Mouse (Mus musculus) left cerebral cortex, adult 2 months (tissue): Measurements from ENCODE around the gene Olfr56. TPM values are rescaled to one million over a fixed set of nuclear protein-coding genes. Genes with fewer than 3 reads are reported as not detected.
A peak's percentile ranks its signal among the peaks of the same experiment; 100 is the strongest.

ENCODE experiments used
- DNase-seq, 2 experiments: peaks; one replicate each; pipeline ENCODE4 v3.0.0; 2021 to 2022; ENCODE audit warnings: low spot score in 2 of 2, mixed read lengths in 1 of 2; ENCODE audit errors: extremely low spot score in 1 of 2
- H3K27ac ChIP-seq: fragments of 200-600 bp; 2 replicates; pipeline ENCODE4 v1.8.1; 2022
- H3K4me3 ChIP-seq: fragments of 200-600 bp; 2 replicates; pipeline ENCODE4 v1.8.1; 2022
- CTCF ChIP-seq: fragments of 200-600 bp; IDR thresholded peaks from 2 replicates; pipeline ENCODE4 v1.8.1; 2022; ENCODE audit warnings: antibody characterized with exemption, mild to moderate bottlenecking, moderate library complexity
- intact Hi-C: fragments of 180-260 bp; cut with DNase I; formaldehyde crosslinking; loops from one replicate; pipeline ENCODE4 v1.15.1; 2025
- total RNA-seq, 2 experiments: library from RNA; stranded (reverse); gene quantifications; 2 replicates each; pipeline ENCODE4 v1.2.3; 2021

The Olfr56 gene
- total RNA-seq, 2 experiments from 2014 or later = not detected

GRCm38 (mm10) chr11:49108833-49109232 lies 130.1 kb downstream of the Olfr56 start:
- intact Hi-C loops = loop anchor here (10.0 kb wide), 1 partner anchor 446 kb away; the partner anchor contains the start of gene Olfr1380
- peak; percentile 70 for TF ChIP-seq CTCF
- Histone ChIP-seq H3K27ac (no peak overlapping the region), H3K4me3 (no peak overlapping the region)
- no peak for DNase-seq

- intact Hi-C loops = no loop called here
- no peak for TF ChIP-seq CTCF
- no peak for DNase-seq
- H3K27ac ChIP-seq = no peak overlapping the region
- no peak overlapping the region for H3K4me3 ChIP-seq
Measured at GRCm38 (mm10) chr11:49111000-49111399, 132.3 kb downstream of the Olfr56 start.

DNA sequence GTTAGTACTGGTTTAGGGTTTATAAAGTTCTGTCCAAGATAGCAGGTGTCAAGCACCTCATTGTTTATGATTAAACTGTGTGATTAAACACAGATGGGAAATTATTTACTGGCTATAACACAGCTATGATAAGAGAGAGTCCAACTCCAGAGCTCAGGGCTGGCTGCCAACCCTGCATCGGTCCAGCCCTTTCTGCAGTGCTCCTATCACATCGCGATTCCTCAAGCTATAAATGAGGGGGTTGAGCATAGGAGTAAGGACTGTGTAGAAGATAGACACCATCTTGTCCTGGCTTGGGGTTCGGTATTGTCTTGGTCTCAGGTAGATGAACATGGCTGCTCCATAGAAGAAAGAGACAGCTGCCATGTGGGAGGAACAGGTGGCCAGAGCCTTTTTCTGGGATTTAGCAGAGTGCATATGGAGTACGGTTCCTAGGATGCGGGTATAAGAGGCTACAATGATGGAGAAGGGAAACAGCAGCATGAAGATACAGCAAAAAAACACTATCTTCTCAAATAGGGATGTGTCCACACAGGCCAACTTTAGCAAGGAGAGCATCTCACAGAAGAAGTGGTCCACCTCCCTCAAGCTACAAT lies 134.0 kb downstream of the Olfr56 start:
- H3K4me3 ChIP-seq = no peak overlapping the region
- no peak for TF ChIP-seq CTCF
- peak in 1 of 2 experiments; percentile 34 for DNase-seq
- intact Hi-C loops = no loop called here
- H3K27ac ChIP-seq = no peak overlapping the region

DNA sequence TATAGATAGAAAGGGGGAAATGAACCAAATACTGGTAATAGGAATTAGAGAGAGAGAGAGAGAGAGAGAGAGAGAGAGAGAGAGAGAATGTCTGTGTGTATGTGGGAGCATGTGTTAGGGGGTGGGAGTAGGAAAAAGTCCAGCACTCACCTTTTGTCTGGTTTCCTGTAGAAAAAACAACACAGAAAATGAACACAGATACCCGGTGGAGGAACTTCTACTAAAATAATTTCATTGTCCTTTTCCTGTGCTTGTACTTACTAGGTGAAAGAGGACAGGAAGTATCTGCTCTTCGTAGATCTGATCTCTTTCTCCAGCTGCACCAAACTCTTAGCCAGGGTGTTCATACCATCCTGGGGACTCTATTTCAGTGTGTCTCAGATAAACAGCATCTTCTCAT lies 135.5 kb downstream of the Olfr56 start:
- no peak overlapping the region for H3K27ac ChIP-seq
- no peak for DNase-seq
- H3K4me3 ChIP-seq = no peak overlapping the region
- intact Hi-C loops = no loop called here
- no peak for TF ChIP-seq CTCF

DNA sequence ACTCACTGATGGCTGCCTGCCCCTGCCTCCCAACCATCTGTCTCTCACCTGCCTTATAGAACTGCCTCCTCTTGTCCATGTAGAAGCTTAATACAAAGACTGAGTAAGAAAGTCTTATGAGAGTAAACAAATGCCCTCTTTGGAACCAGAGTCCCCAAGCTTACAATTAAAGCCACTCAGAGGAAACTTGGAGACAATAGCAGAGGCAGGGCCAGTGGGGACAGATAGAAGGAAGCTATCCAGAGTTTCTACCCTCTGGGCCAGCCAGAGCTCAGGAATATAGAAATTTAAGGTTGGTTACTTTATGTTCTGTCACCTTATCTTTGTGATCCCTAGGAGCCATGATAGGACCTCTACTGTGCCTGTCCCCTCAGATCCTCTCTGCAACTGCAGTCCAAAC lies 136.1 kb downstream of the Olfr56 start, which contains the start of gene Olfr1396:
Gene Olfr1396, minus strand, starts transcription at position 101 of the 400 bp plus-strand sequence.
- H3K27ac ChIP-seq = no peak within 1 kb of the TSS
- no peak for DNase-seq
- intact Hi-C loops = no loop called here
- TF ChIP-seq CTCF = no peak
- H3K4me3 ChIP-seq = no peak within 1 kb of the TSS

GRCm38 (mm10) chr11:49119635-49120034 lies 140.9 kb downstream of the Olfr56 start:
- no peak for DNase-seq
- intact Hi-C loops = no loop called here
- no peak overlapping the region for H3K4me3 ChIP-seq
- TF ChIP-seq CTCF = no peak
- H3K27ac ChIP-seq = no peak overlapping the region

DNA sequence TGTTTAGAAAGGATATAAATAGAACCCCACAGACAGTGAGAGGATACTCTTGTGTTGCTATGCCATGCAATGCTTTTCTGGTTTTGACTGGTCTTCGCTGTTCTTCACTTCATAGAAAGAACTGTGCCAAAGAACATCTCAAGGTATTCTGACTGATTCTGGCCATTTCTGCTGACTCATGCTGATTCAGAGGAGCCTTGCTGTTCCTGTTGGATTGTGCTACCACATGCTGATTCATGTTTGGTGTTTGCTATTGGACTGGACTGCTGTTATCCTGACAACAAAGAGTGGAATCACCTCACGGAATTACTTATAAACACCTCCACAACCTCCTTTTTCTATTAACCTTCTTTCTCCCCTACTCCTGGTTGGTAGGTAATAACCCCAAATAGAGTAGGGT lies 145.5 kb downstream of the Olfr56 start:
- H3K27ac ChIP-seq = no peak overlapping the region
- H3K4me3 ChIP-seq = no peak overlapping the region
- no peak for DNase-seq
- TF ChIP-seq CTCF = no peak
- intact Hi-C loops = no loop called here

DNA sequence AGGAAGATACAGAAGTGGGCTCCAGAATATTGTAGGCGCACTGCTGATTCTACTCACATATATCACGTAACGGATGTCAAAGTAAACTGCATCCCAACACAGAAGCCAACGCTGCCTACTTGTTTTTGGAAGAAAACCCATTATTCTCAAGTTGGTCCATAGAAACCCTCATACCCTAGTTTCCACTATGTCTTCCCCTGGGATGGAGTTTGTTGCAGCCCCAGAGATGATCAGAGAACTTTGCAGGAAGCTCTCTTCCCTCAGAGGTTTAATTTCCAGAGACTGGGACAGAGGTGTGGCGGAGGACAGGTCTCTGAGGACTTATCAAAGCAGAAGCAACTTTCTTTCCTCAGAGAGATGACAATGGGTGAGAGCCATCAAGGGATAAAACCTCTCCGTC lies 163.3 kb downstream of the Olfr56 start, which contains the start of gene Olfr1395:
Gene Olfr1395, plus strand, starts transcription at position 301 of the 400 bp plus-strand sequence.
- Histone ChIP-seq H3K27ac (no peak within 1 kb of the TSS), H3K4me3 (no peak within 1 kb of the TSS)
- intact Hi-C loops = no loop called here
- no peak for DNase-seq
- no peak for TF ChIP-seq CTCF

DNA sequence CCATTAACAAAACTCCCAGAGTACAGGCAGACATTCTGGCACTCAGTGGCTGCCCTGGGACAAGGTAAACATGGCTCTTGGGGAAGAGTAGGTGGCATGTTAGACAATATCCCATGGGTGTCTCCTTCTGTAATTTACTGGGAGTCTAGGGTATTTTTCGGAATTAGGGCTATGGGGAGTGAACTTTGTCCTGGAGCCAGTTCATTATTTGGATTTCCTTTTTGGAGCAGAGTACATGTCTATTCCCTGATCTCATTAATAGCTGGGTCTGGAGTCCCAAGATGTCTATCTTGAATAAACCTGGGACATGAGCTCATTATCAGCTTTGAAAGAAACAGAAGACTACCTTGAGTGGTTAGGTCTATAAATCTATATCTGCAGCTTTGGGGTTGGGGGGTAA lies 175.4 kb downstream of the Olfr56 start, which contains the start of gene Olfr1394:
Gene Olfr1394, plus strand, starts transcription at position 301 of the 400 bp plus-strand sequence.
- no peak within 1 kb of the TSS for H3K27ac ChIP-seq
- intact Hi-C loops = no loop called here
- no peak for DNase-seq
- no peak for TF ChIP-seq CTCF
- H3K4me3 ChIP-seq = no peak within 1 kb of the TSS

DNA sequence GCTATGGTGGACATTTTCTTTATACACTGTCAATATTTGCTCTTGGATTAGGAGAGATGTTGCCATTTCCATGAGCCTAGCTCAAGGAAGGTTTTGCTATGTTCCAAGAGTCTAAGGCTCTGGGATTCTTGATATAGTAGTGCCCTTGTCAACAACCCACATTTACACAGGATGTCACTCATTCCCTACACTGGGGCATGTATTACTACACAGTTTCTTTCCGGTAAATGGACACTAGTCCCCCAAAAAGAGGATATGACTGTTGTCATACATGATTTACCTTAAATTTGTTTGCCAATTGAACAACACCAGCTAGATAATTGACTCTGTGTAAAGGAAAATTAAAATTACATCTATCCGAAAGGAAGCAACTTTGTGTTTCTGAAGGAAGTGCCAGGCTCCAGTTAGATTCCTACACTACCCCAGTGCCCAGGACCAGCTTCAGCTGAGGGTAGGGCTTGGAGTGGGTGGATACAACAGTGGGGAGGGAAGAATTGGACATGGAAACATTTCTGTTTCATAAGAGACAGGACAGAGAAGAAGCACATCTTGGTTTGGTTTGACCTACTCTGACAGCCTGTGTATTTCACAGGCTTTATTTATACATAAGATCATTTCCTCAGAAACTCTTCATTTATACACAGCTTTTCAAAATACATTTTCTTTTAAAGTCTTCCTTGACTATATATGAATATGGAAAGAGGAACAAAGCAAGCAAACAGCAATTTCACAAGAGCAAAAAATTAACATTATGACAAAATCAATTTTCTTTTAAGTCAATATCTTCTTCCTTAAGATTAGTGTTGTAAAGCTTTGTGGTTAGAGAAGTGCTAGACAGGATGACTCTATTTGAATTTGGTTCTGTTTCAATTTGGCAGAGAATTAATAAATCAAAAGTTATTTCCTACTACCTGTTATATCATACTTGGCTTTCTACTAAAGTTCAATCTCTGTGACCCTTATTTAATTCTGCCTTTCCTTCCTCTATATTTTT lies 178.4 kb downstream of the Olfr56 start:
- intact Hi-C loops = no loop called here
- no peak for TF ChIP-seq CTCF
- no peak for DNase-seq
- Histone ChIP-seq H3K27ac (no peak overlapping the region), H3K4me3 (no peak overlapping the region)

- Histone ChIP-seq H3K4me3 (peak overlapping the region; percentile 34), H3K27ac (no peak overlapping the region)
- intact Hi-C loops = no loop called here
- DNase-seq = peak; percentile 18 to 27
- no peak for TF ChIP-seq CTCF
Measured at GRCm38 (mm10) chr11:49168839-49169611, 190.3 kb downstream of the Olfr56 start.
